Mouse (Mus musculus) intestine, postnatal 0 days (tissue): ENCODE results near the gene Slc30a1. TPM values are rescaled to one million over a fixed set of nuclear protein-coding genes. Genes with fewer than 3 reads are reported as not detected.

ENCODE experiments used
- ATAC-seq: fragments of 200-750 bp; cut with Nextera tagmentation; 2 replicates; pipeline ENCODE4 v1.8.0; 2017; ENCODE audit warnings: mild to moderate bottlenecking, moderate TSS enrichment, moderate library complexity
- H3K27ac ChIP-seq: fragments of 300-500 bp; sonication (generic); 2 replicates; pipeline ENCODE4 v1.5.1; 2014; ENCODE audit warnings: mild to moderate bottlenecking, low read depth, low read length, moderate library complexity
- H3K27me3 ChIP-seq: fragments of 300-500 bp; sonication (generic); replicated peaks from 2 replicates; pipeline ENCODE4 v1.6.1; 2014; ENCODE audit warnings: low read length, mixed read lengths; ENCODE audit not compliant: control insufficient read depth, insufficient read depth
- H3K36me3 ChIP-seq: fragments of 300-500 bp; sonication (generic); 2 replicates; pipeline ENCODE4 v1.6.1; 2014; ENCODE audit warnings: mild to moderate bottlenecking, moderate library complexity; ENCODE audit not compliant: control insufficient read depth, insufficient read depth
- H3K4me1 ChIP-seq: fragments of 300-500 bp; sonication (generic); replicated peaks from 2 replicates; pipeline ENCODE4 v1.6.1; 2014; ENCODE audit warnings: antibody characterized with exemption, low read length, mixed read lengths; ENCODE audit not compliant: control insufficient read depth, insufficient read depth
- H3K4me2 ChIP-seq: fragments of 300-500 bp; sonication (generic); replicated peaks from 2 replicates; pipeline ENCODE4 v1.6.1; 2014; ENCODE audit warnings: low read depth, mild to moderate bottlenecking, moderate library complexity
- H3K4me3 ChIP-seq: fragments of 300-500 bp; sonication (generic); 2 replicates; pipeline ENCODE4 v1.5.1; 2014; ENCODE audit warnings: low read depth, low read length
- H3K9ac ChIP-seq: fragments of 300-500 bp; sonication (generic); 2 replicates; pipeline ENCODE4 v1.6.1; 2014; ENCODE audit warnings: mild to moderate bottlenecking, low read depth, low read length
- H3K9me3 ChIP-seq: fragments of 300-500 bp; sonication (generic); 2 replicates; pipeline ENCODE4 v1.6.1; 2016; ENCODE audit warnings: mixed run types; ENCODE audit not compliant: control insufficient read depth
- CTCF ChIP-seq: sonication (generic); IDR thresholded peaks from 2 replicates; pipeline ENCODE4 v1.5.1; 2016; ENCODE audit warnings: low read depth, mild to moderate bottlenecking, control low read depth, antibody characterized with exemption, moderate library complexity
- WGBS: fragments of 180-500 bp; shearing (Covaris S2); extraction: QIAGEN DNeasy Blood & Tissue Kit; methylation state at CpG from one replicate; pipeline ENCODE4 v1.1.7; 2014; 5-methylcytosine and 5-hydroxymethylcytosine counted together
- polyA plus RNA-seq: library from polyadenylated mRNA; unstranded; fragments of >200 nt; fragmentation: Nextera tagmentation; extraction: Ambion mirVana; gene quantifications from 2 replicates; pipeline ENCODE4 v1.2.1, GENCODE M21; 2015

Gene Slc30a1
- polyA plus RNA-seq, 1 experiment from 2014 or later = 11.6 TPM

GRCm38 (mm10) chr1:191891912-191892311 is 14.7 kb upstream of the Slc30a1 start:
- 0 out of 2 replicates have a peak, but pooled peaks cover 3% of the 10 kb centered on the region for H3K4me1 ChIP-seq
- no peak overlapping the region for H3K9ac ChIP-seq
- H3K27ac ChIP-seq = peak overlapping the region; percentile 16; the same call in 1 of the 2 replicates
- no peaks in the 10 kb centered on the region for H3K36me3 ChIP-seq
- peak; percentile 73 for ATAC-seq
- WGBS = 44% methylated on average over 6 of the region's 6 CpGs
- peak overlapping the region; percentile 28; the same call in 1 of the 2 replicates for H3K4me2 ChIP-seq
- H3K4me3 ChIP-seq = no peak overlapping the region
- no peak for TF ChIP-seq CTCF
- no peaks in the 10 kb centered on the region for H3K27me3 ChIP-seq
- H3K9me3 ChIP-seq = no peaks in the 10 kb centered on the region

DNA sequence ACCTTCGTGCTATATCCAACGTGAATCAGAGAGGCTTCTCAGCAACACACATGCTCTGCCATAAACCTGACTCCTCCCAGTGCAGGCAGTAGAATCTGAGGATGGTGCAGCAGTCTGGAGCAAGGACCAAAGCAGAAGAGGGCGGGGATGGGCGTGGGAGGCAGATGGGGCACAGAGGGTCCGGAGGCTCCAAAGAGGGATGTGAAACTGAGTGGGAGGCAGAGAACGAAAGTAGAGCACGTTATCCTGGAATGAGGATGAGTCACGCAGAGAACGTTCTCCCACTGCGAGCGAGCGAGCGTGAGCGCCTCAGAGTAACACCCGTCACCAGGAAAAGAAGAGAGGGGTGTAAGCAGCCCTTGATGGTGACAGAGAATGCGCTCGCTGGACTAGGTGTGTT is 12.2 kb upstream of the Slc30a1 start:
- ATAC-seq = peak; percentile 46; the same call in 1 of the 2 replicates
- H3K9ac ChIP-seq = no peak overlapping the region
- WGBS = 47% methylated on average over 17 of the region's 17 CpGs
- no peaks in the 10 kb centered on the region for H3K36me3 ChIP-seq
- H3K27ac ChIP-seq = no peak overlapping the region
- H3K4me1 ChIP-seq = peaks cover 3% of the 10 kb centered on the region
- peak overlapping the region; percentile 1; the same call in 1 of the 2 replicates for H3K4me2 ChIP-seq
- H3K9me3 ChIP-seq = no peaks in the 10 kb centered on the region
- TF ChIP-seq CTCF = no peak
- no peak overlapping the region for H3K4me3 ChIP-seq
- H3K27me3 ChIP-seq = no peaks in the 10 kb centered on the region

- Histone ChIP-seq H3K4me2 (peak overlapping the region; percentile 1; the same call in 1 of the 2 replicates), H3K36me3 (no peaks in the 10 kb centered on the region), H3K9ac (no peak overlapping the region), H3K4me3 (no peak overlapping the region), H3K4me1 (peaks cover 3% of the 10 kb centered on the region), H3K27ac (no peak overlapping the region), H3K9me3 (no peaks in the 10 kb centered on the region), H3K27me3 (no peaks in the 10 kb centered on the region)
- no peak for ATAC-seq
- 81% methylated on average over 9 of the region's 9 CpGs for WGBS
- TF ChIP-seq CTCF = no peak
Measured at GRCm38 (mm10) chr1:191894857-191895256, 11.7 kb upstream of the Slc30a1 start.

DNA sequence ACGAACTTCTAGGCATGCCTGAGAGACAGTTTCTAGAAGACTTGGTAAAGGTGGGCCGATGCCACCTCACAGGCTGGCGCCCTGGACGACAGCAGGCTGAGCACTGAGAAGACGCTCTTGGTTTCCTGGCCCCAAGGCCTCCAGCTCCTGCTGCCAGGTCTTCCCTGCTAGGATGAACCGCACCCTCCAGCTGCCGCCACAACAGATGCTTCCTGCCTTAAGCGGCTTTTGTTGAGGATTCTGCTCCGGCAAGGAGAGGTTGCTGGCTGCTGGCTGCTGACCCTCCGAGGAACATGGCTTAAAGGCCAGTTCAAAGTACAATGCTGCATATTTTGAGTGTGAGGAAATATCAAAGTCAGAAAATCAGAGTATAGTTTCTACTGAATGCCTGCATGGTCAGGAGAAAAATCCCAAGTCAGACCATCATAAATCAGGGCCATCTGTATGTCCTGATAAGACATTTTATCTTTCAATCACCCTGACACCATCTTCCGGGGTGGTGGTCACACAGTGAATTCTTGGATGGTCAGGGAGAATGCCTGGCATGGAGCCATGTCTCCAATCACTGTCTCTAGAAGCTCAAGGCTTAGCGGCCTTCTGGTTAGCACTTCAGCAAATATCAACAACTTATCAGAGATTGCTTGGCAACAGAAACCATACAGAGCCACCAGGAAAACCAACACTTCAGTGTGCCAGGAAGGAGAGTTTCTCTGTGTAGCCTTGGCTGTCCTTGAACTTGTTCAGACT is 9.6 kb upstream of the Slc30a1 start:
- no peak for ATAC-seq
- peak overlapping the region; percentile 50; the same call in 1 of the 2 replicates for H3K27ac ChIP-seq

DNA sequence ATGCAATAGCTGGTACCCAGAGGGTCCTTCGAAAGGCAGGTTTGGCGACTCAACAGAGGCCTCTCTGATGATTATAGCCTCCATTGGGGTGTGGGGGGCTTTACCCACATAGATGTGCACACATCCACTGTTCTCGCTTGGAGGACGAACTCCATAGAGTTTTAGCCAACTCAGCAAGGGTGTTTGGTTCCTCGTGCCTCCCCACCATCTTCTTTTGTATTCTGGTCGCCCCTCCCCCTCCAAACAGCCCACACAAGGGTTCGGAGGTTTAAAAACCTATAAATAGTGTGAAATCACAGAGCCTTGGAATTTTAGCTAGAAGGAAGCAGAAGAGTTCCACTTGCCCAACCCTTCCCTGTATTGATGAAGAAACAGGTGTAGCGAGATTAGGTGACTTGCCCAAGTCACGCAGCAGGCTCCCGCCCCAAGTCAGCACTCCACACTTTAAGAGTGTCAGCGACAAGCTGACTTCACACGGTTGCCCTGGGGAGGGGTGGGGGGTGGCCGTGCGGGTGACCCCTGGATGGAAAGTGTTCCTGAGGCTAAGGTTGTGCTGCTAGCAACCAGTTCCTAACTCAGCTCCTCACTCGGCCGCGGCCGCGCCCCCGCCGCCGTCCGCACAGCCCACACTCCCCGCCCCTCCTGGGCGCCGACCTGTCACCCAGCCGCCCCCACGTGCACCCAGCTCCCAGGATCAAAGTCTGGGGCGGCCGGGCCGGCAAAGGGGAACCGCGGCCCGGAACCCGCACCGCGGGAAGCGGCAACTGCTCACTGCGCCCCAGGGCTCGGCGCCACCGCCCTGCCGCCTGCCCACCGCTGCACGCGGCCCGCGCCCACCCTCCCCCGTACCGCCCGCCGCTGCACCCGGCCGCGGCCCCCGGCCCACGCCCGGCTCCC is 682 bp upstream of the Slc30a1 start:
- peak overlapping the region; percentile 89 for H3K27ac ChIP-seq
- peak; percentile 78 for ATAC-seq
- peak overlapping the region; percentile 68 for H3K9ac ChIP-seq
- 0 out of 2 replicates have a peak, but pooled peaks cover 3% of the 10 kb centered on the region for H3K4me1 ChIP-seq
- TF ChIP-seq CTCF = no peak
- no peaks in the 10 kb centered on the region for H3K27me3 ChIP-seq
- 6% methylated on average over 43 of the region's 58 CpGs for WGBS
- H3K9me3 ChIP-seq = no peaks in the 10 kb centered on the region
- H3K36me3 ChIP-seq = peaks cover 10% of the 10 kb centered on the region
- H3K4me3 ChIP-seq = peak overlapping the region; percentile 75
- H3K4me2 ChIP-seq = peak overlapping the region; percentile 86

More for the DNA sequence above, 9.6 kb upstream of the Slc30a1 start:
- no peaks in the 10 kb centered on the region for H3K27me3 ChIP-seq
- no peak overlapping the region for H3K4me3 ChIP-seq
- no peak overlapping the region for H3K9ac ChIP-seq
- 39% methylated on average over 12 of the region's 12 CpGs for WGBS
- H3K36me3 ChIP-seq = no peaks in the 10 kb centered on the region
- no peak for TF ChIP-seq CTCF
- no peaks in the 10 kb centered on the region for H3K9me3 ChIP-seq
- H3K4me2 ChIP-seq = no peak overlapping the region
- peaks cover 3% of the 10 kb centered on the region for H3K4me1 ChIP-seq

DNA sequence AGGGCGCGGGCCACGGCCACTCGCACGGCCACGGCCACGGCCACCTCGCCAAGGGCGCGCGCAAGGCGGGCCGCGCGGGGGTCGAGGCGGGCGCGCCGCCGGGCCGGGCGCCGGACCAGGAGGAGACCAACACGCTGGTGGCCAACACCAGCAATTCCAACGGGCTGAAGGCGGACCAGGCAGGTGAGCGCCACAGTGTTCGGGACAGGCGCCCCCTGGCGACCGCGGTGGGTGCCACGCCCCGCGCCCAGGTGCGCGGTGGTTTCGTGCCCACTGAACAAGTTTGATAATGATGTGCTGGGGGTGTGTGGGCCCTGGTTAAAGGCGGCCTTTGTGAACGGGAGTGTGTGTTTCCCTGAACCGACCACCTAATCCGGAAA is 854 bp downstream of the Slc30a1 start:
- Histone ChIP-seq H3K4me2 (peak overlapping the region; percentile 86), H3K9ac (peak overlapping the region; percentile 74), H3K4me1 (0 out of 2 replicates have a peak, but pooled peaks cover 6% of the 10 kb centered on the region), H3K27me3 (no peaks in the 10 kb centered on the region), H3K27ac (peak overlapping the region; percentile 89), H3K36me3 (peaks cover 10% of the 10 kb centered on the region), H3K4me3 (peak overlapping the region; percentile 75), H3K9me3 (no peaks in the 10 kb centered on the region)
- 1% methylated on average over 43 of the region's 43 CpGs for WGBS
- TF ChIP-seq CTCF = peak; percentile 87
- ATAC-seq = peak; percentile 31
